Mouse (Mus musculus) intestine, embryonic 15.5 days (tissue): ENCODE measurements at regions not wholly inside any gene's neighbourhood (a gene's known extent, or its start where the extent isn't known, plus 50 kb on each side); places are given as distances from the start of the nearest gene placed in this dataset.

Source experiments
- ATAC-seq: fragments of 200-750 bp; cut with Nextera tagmentation; 2 replicates; pipeline ENCODE4 v1.8.0; 2017; ENCODE audit warnings: moderate TSS enrichment, moderate library complexity
- H3K27ac ChIP-seq: fragments of 300-500 bp; sonication (generic); 2 replicates; pipeline ENCODE4 v1.5.1; 2015; ENCODE audit warnings: mild to moderate bottlenecking, inconsistent platforms
- H3K27me3 ChIP-seq: fragments of 300-500 bp; sonication (generic); replicated peaks from 2 replicates; pipeline ENCODE4 v1.6.1; 2015; ENCODE audit warnings: inconsistent platforms
- H3K36me3 ChIP-seq: fragments of 300-500 bp; sonication (generic); 2 replicates; pipeline ENCODE4 v1.6.1; 2015; ENCODE audit warnings: inconsistent platforms
- H3K4me1 ChIP-seq: fragments of 300-500 bp; sonication (generic); replicated peaks from 2 replicates; pipeline ENCODE4 v1.6.1; 2015; ENCODE audit warnings: inconsistent platforms
- H3K4me2 ChIP-seq: fragments of 300-500 bp; sonication (generic); replicated peaks from 2 replicates; pipeline ENCODE4 v1.6.1; 2015; ENCODE audit warnings: mild to moderate bottlenecking, inconsistent platforms
- H3K4me3 ChIP-seq: fragments of 300-500 bp; sonication (generic); replicated peaks from 2 replicates; pipeline ENCODE4 v1.5.1; 2015; ENCODE audit warnings: inconsistent platforms
- H3K9ac ChIP-seq: fragments of 300-500 bp; sonication (generic); 2 replicates; pipeline ENCODE4 v1.6.1; 2015; ENCODE audit warnings: inconsistent platforms
- H3K9me3 ChIP-seq: fragments of 300-500 bp; sonication (generic); 2 replicates; pipeline ENCODE4 v1.6.1; 2016; ENCODE audit warnings: inconsistent platforms
- WGBS: fragments of 180-500 bp; shearing (Covaris S2); methylation state at CpG from one replicate; pipeline ENCODE4 v1.1.7; 2015; 5-methylcytosine and 5-hydroxymethylcytosine counted together

DNA sequence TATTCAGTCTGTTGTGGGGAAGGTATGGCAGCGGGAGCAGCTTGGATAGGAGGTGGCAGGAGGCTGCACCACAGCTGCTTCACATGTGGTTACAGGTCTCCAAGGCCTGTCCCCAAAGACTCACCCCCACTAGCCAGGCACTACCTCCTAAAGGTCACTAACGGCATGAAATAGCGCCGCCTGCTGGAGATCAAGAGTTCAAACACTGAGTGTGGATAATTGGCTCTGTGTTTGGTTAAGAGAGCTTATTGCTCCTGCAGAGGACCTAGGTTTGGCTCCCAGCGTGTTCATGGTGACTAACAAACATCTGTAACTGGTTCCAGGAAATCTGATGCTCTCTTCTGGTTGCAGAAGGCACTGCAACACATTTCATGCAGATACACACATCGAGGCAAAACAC is 514.1 kb downstream of the Zfp536 start:
- no peak for ATAC-seq
- Histone ChIP-seq H3K36me3 (no peaks in the 10 kb centered on the region), H3K9me3 (no peaks in the 10 kb centered on the region), H3K4me3 (no peak overlapping the region), H3K4me2 (no peak overlapping the region), H3K27ac (no peak overlapping the region), H3K9ac (no peak overlapping the region), H3K27me3 (no peaks in the 10 kb centered on the region), H3K4me1 (no peaks in the 10 kb centered on the region)
- whole genome bisulfite sequencing = 55% methylated on average over 6 of the region's 6 CpGs

DNA sequence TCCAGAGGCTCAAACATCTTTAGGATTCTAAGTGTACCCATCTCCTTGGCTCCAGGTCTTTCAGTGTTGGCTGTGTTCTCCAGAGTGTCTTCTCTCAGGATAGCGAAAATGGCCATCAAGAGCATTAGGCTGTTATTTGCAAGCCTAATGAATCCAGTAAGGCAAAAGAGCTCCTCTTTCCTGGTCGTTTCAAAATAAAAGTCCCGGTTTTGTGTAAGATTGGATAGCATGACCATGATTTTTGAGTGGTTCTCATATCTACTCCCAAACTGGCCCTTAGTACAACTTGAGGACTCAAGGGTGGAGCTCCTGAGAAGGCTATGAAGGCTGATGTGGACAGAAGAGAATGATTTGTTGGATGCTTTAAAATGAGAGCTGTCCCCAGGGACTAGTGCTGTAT is 510.6 kb downstream of the Zfp536 start:
- Histone ChIP-seq H3K27me3 (no peaks in the 10 kb centered on the region), H3K4me2 (no peak overlapping the region), H3K9me3 (no peaks in the 10 kb centered on the region), H3K4me1 (no peaks in the 10 kb centered on the region), H3K36me3 (no peaks in the 10 kb centered on the region), H3K27ac (no peak overlapping the region), H3K9ac (no peak overlapping the region), H3K4me3 (no peak overlapping the region)
- 63% methylated on average over 3 of the region's 3 CpGs for WGBS
- no peak for ATAC-seq

GRCm38 (mm10) chr7:37267404-37267803 is 506.0 kb downstream of the Zfp536 start:
- no peak overlapping the region for H3K4me2 ChIP-seq
- no peaks in the 10 kb centered on the region for H3K9me3 ChIP-seq

DNA sequence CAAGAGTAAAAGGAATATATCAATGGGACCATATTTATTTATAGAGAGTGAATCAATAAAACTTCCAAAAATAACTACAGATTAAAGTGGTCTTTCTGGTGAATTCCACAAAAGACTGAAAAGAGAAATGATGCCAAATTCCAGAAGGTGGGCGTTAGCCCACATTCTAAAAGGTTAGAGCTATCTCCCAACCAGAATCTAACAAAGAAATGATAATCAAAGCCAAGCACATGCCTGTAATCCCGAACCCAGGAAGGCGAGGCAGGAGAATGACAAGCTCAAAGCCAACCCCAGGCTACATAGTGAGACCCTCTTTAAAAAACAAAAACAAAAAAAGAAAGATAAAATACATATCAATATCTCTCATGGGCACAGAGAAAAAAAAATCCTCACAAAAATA is 502.6 kb downstream of the Zfp536 start:
- H3K9me3 ChIP-seq = no peaks in the 10 kb centered on the region
- H3K36me3 ChIP-seq = no peaks in the 10 kb centered on the region
- H3K4me2 ChIP-seq = no peak overlapping the region
- H3K4me3 ChIP-seq = no peak overlapping the region
- H3K4me1 ChIP-seq = no peaks in the 10 kb centered on the region
- H3K27me3 ChIP-seq = no peaks in the 10 kb centered on the region
- WGBS = 91% methylated on average over 3 of the region's 3 CpGs
- no peak for ATAC-seq
- no peak overlapping the region for H3K27ac ChIP-seq
- H3K9ac ChIP-seq = no peak overlapping the region

More at GRCm38 (mm10) chr7:37267404-37267803, 506.0 kb downstream of the Zfp536 start:
- no peaks in the 10 kb centered on the region for H3K36me3 ChIP-seq
- no peak overlapping the region for H3K27ac ChIP-seq
- no peak overlapping the region for H3K4me3 ChIP-seq
- no peak for ATAC-seq
- H3K9ac ChIP-seq = no peak overlapping the region
- 86% methylated on average over 4 of the region's 4 CpGs for WGBS
- no peaks in the 10 kb centered on the region for H3K4me1 ChIP-seq
- H3K27me3 ChIP-seq = no peaks in the 10 kb centered on the region

DNA sequence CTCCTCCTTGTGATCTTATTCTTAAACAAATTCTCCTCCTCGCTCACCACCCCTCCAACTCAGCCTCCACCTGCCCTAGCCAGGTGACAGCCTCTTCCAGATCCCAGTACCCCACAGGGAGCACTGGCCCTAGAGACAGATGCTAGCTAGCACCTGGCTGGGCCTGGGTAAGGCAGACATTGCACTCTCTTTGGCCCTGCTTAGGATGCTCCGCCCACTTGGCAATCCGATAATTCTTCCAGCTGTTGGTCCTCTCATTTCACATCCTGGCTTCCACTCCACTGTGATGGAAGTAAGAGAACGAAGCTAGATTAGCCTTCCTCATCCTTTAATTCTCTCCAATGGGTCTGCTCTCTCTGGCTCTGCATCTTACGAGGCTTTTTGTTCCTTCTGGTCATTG is 483.4 kb downstream of the Zfp536 start:
- no peak for ATAC-seq
- Histone ChIP-seq H3K27me3 (no peaks in the 10 kb centered on the region), H3K9ac (no peak overlapping the region), H3K4me2 (no peak overlapping the region), H3K36me3 (no peaks in the 10 kb centered on the region), H3K9me3 (no peaks in the 10 kb centered on the region), H3K4me1 (no peaks in the 10 kb centered on the region), H3K27ac (no peak overlapping the region), H3K4me3 (no peak overlapping the region)
- 23% methylated on average over 5 of the region's 5 CpGs for WGBS

GRCm38 (mm10) chr7:37290493-37291045 is 482.9 kb downstream of the Zfp536 start:
- no peaks in the 10 kb centered on the region for H3K27me3 ChIP-seq
- no peak overlapping the region for H3K9ac ChIP-seq
- H3K27ac ChIP-seq = no peak overlapping the region
- WGBS = 40% methylated on average over 19 of the region's 19 CpGs
- H3K9me3 ChIP-seq = no peaks in the 10 kb centered on the region
- no peaks in the 10 kb centered on the region for H3K36me3 ChIP-seq
- H3K4me1 ChIP-seq = no peaks in the 10 kb centered on the region
- H3K4me2 ChIP-seq = no peak overlapping the region
- ATAC-seq = no peak
- no peak overlapping the region for H3K4me3 ChIP-seq

DNA sequence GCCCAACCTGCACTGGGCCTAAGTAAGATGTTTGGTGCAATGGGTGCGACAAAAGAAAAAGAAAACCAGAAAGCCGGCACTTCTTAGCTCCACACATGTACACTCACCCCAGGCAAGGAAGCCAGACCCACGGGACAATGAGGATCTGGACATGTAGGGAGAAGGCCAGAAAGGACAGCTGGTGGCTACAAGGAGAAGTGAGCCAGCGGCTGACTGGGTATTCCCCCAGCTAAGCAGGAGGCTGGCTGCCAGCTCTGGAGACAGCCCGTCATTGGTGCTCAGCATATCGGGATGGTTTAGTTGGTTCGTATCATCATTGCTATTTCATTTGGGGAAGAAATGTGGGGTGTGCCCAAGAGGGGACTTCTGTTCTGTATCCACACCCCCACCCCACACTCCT is 481.7 kb downstream of the Zfp536 start:
- H3K27ac ChIP-seq = no peak overlapping the region
- ATAC-seq = no peak
- H3K9me3 ChIP-seq = no peaks in the 10 kb centered on the region
- no peak overlapping the region for H3K4me3 ChIP-seq
- H3K4me1 ChIP-seq = no peaks in the 10 kb centered on the region
- WGBS = 67% methylated on average over 7 of the region's 7 CpGs
- no peak overlapping the region for H3K4me2 ChIP-seq
- no peaks in the 10 kb centered on the region for H3K36me3 ChIP-seq
- no peaks in the 10 kb centered on the region for H3K27me3 ChIP-seq
- no peak overlapping the region for H3K9ac ChIP-seq

- no peak overlapping the region for H3K4me2 ChIP-seq
- 56% methylated on average over 9 of the region's 9 CpGs for WGBS
Measured at GRCm38 (mm10) chr7:37292554-37292953, 480.9 kb downstream of the Zfp536 start.

DNA sequence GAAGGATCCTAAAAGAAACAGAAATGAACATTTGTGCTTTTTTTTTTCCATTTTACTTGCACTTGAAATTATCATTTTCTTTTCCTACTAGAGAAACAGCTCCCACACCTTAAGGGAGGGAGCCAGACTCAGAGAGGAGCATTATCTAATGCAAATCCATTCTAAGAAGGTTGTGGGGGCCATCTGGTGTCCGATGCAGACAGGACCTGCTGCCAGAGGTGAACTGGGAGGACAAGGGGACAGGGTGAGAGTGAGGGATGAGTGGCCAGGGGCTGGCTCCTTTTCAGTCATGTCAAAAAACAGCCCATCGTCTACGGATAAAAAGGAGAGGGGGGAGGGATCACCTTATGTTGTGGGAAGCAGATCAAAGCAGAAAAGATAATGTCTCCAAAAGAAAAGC is 474.6 kb downstream of the Zfp536 start:
- no peak overlapping the region for H3K4me2 ChIP-seq
- no peak overlapping the region for H3K9ac ChIP-seq
- no peak overlapping the region for H3K4me3 ChIP-seq
- no peaks in the 10 kb centered on the region for H3K36me3 ChIP-seq
- H3K9me3 ChIP-seq = no peaks in the 10 kb centered on the region
- no peak overlapping the region for H3K27ac ChIP-seq
- no peaks in the 10 kb centered on the region for H3K27me3 ChIP-seq
- ATAC-seq = no peak
- WGBS = 34% methylated on average over 3 of the region's 3 CpGs
- H3K4me1 ChIP-seq = no peaks in the 10 kb centered on the region

More at GRCm38 (mm10) chr7:37292554-37292953, 480.9 kb downstream of the Zfp536 start:
- no peaks in the 10 kb centered on the region for H3K4me1 ChIP-seq
- H3K4me3 ChIP-seq = no peak overlapping the region
- no peak overlapping the region for H3K27ac ChIP-seq
- no peak overlapping the region for H3K9ac ChIP-seq
- ATAC-seq = no peak
- H3K36me3 ChIP-seq = no peaks in the 10 kb centered on the region
- no peaks in the 10 kb centered on the region for H3K27me3 ChIP-seq
- no peaks in the 10 kb centered on the region for H3K9me3 ChIP-seq

DNA sequence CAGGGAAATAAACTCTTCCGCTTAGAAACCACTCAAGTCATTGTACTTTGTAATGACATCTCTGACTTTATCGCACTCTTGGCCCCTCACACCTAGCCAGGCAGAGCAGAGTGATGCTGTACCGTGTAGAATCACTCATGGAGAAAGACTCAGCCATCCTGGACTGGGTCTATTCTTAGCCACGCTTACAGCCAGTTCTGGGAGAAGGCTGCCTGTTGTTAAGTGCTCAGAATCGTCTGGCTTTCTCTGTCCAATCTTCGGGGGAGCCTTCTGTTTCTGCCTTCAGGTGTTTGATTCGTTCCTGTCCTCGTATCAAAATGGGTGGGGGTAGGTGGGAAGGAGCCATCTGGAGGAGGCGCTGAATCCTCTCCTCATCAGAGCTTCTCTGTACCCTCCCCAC is 468.0 kb downstream of the Zfp536 start:
- H3K27me3 ChIP-seq = no peaks in the 10 kb centered on the region
- H3K9me3 ChIP-seq = no peaks in the 10 kb centered on the region
- H3K4me1 ChIP-seq = no peaks in the 10 kb centered on the region
- no peak overlapping the region for H3K9ac ChIP-seq
- no peak for ATAC-seq
- H3K4me2 ChIP-seq = no peak overlapping the region
- H3K27ac ChIP-seq = no peak overlapping the region
- 73% methylated on average over 9 of the region's 9 CpGs for WGBS
- no peaks in the 10 kb centered on the region for H3K36me3 ChIP-seq
- H3K4me3 ChIP-seq = no peak overlapping the region

DNA sequence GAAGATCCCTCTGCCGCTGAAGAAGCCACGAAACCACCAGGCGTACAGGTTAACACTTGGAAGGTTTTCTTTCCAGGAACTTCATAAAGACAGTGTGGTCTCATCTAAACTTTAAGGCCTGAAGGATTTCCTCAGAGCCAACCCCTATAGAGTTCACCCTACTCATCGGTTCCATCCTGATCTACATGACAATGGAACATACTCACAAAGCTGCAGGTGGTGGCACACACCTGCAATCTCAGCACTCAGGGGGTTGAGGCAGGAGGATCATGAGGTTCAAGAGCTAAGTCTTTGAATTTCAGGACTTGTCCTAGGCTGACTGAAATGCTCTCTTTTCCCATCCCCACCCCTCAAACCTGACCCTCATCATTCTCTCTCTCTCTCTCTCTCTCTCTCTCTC is 466.2 kb downstream of the Zfp536 start:
- H3K9ac ChIP-seq = no peak overlapping the region

DNA sequence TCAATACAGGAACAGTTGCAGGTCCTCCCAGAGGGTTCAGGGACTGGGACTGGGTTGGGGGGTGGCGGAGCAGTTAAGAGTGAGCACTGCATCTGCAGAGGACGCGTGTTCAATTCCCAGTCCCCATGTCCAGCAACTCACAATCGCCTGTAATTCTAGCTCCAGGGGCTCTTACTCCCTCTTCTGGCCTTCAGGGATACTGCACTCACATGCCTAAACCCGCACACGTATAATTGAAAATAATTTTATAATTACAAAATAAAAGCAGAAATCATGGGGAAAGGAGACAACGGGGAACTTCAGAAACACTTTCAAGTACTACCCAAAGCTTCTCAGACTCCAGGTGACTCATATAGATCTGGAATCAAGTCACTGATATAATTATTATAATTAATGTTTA is 448.8 kb downstream of the Zfp536 start:
- Histone ChIP-seq H3K36me3 (no peaks in the 10 kb centered on the region), H3K9ac (no peak overlapping the region), H3K4me3 (no peak overlapping the region), H3K9me3 (no peaks in the 10 kb centered on the region), H3K4me1 (no peaks in the 10 kb centered on the region), H3K27me3 (no peaks in the 10 kb centered on the region), H3K27ac (no peak overlapping the region), H3K4me2 (no peak overlapping the region)
- 91% methylated on average over 7 of the region's 7 CpGs for WGBS
- no peak for ATAC-seq

More for the DNA sequence above, 466.2 kb downstream of the Zfp536 start:
- no peaks in the 10 kb centered on the region for H3K9me3 ChIP-seq
- H3K4me2 ChIP-seq = no peak overlapping the region
- H3K36me3 ChIP-seq = no peaks in the 10 kb centered on the region
- no peak overlapping the region for H3K27ac ChIP-seq
- H3K4me3 ChIP-seq = no peak overlapping the region
- WGBS = 79% methylated on average over 4 of the region's 4 CpGs
- H3K4me1 ChIP-seq = no peaks in the 10 kb centered on the region
- H3K27me3 ChIP-seq = no peaks in the 10 kb centered on the region
- ATAC-seq = no peak

GRCm38 (mm10) chr7:37333451-37333850 is 440.0 kb downstream of the Zfp536 start:
- no peak for ATAC-seq
- H3K27ac ChIP-seq = no peak overlapping the region
- H3K4me3 ChIP-seq = no peak overlapping the region
- no peaks in the 10 kb centered on the region for H3K36me3 ChIP-seq
- H3K9me3 ChIP-seq = no peaks in the 10 kb centered on the region
- WGBS = 63% methylated on average over 16 of the region's 16 CpGs
- no peak overlapping the region for H3K9ac ChIP-seq
- no peak overlapping the region for H3K4me2 ChIP-seq
- H3K4me1 ChIP-seq = peaks cover 21% of the 10 kb centered on the region
- peaks cover 3% of the 10 kb centered on the region; the same call in 1 of the 2 replicates for H3K27me3 ChIP-seq
